Mouse (Mus musculus): ENCODE measurements around the gene Clasp1. TPM values are rescaled to one million over a fixed set of nuclear protein-coding genes. Genes with fewer than 3 reads are reported as not detected.

Gene Clasp1
- polyA plus RNA-seq, 1 experiment = 10.9 TPM

DNA sequence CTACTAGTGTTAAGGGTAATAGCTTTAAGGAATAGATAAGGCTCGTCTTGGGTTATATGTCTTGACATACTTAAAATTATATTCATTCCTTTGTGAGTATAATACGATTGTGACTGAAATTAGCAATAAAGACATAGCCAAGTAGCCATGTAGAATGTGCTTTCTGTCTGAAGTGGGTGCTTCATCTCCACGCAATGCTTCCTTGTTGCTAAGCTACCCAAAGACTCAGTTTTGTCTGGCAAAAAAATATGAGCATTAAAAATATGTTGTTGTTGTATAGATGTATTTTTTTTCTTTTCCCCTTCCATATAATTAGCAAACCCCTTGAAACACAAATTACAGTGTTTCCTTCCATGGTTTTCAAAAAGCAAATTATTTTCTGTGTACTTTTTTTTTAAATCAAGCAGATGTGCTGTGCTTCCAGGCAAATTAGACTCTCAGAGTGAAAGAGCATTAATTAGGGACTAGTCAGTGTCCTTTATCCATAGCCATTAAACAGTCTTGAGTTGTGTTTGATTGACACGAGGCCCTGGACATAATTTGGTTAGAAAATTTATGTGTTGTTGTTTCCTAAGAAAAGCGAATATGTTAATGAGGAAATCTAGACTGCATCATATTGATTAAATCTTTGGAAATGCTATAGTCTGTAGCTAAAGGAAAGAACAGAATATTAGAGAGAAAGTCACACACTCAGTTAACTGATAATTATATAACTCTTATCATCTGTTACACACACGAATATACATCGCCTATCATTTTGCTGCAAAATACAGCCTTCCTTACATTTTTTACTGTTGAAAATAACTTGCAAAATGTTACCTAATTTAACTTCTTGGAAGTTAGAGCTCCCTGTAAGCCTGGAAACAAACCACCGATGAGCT, 91.9 kb downstream of the Clasp1 start:
- Histone ChIP-seq H3K4me1 (ENCODE audit: control insufficient read depth, insufficient read depth, insufficient read length, low read length) (no peaks in the 10 kb centered on the region), H3K27ac (ENCODE audit: insufficient read depth, low read depth, low read length) (no peak overlapping the region), H3K4me3 (ENCODE audit: low read depth, low read length) (no peak overlapping the region), H3K36me3 (ENCODE audit: control insufficient read depth, insufficient read depth, low read length) (no peaks in the 10 kb centered on the region), H3K27me3 (ENCODE audit: control insufficient read depth, insufficient read depth, low read length) (no peaks in the 10 kb centered on the region)
- TF ChIP-seq POLR2A (IDR thresholded peaks at IDR 0.05; ENCODE audit: low read depth, low read length) (no peak), CTCF (IDR thresholded peaks at IDR 0.05; ENCODE audit: extremely low read depth, insufficient read length, insufficient replicate concordance, low read depth, low read length) (no peak)
- WGBS = 70% methylated on average over 8 of the region's 8 CpGs

GRCm38 (mm10) chr1:118481365-118481702, 92.5 kb downstream of the Clasp1 start:
- WGBS = 54% methylated on average over 4 of the region's 4 CpGs
- Histone ChIP-seq H3K36me3 (ENCODE audit: control insufficient read depth, insufficient read depth, low read length) (no peaks in the 10 kb centered on the region), H3K4me3 (ENCODE audit: low read depth, low read length) (no peak overlapping the region), H3K27me3 (ENCODE audit: control insufficient read depth, insufficient read depth, low read length) (no peaks in the 10 kb centered on the region), H3K27ac (ENCODE audit: insufficient read depth, low read depth, low read length) (no peak overlapping the region), H3K4me1 (ENCODE audit: control insufficient read depth, insufficient read depth, insufficient read length, low read length) (no peaks in the 10 kb centered on the region)
- TF ChIP-seq POLR2A (IDR thresholded peaks at IDR 0.05; ENCODE audit: low read depth, low read length) = no peak

- no peaks in the 10 kb centered on the region for H3K4me1 ChIP-seq (ENCODE audit: control insufficient read depth, insufficient read depth, insufficient read length, low read length)
- no peak overlapping the region for H3K4me3 ChIP-seq (ENCODE audit: low read depth, low read length)
- WGBS = 81% methylated on average over 6 of the region's 6 CpGs
- no peak overlapping the region for H3K27ac ChIP-seq (ENCODE audit: insufficient read depth, low read depth, low read length)
- TF ChIP-seq POLR2A (IDR thresholded peaks at IDR 0.05; ENCODE audit: low read depth, low read length) (no peak), CTCF (IDR thresholded peaks at IDR 0.05; ENCODE audit: extremely low read depth, insufficient read length, insufficient replicate concordance, low read depth, low read length) (no peak)
- no peaks in the 10 kb centered on the region for H3K36me3 ChIP-seq (ENCODE audit: control insufficient read depth, insufficient read depth, low read length)
- no peaks in the 10 kb centered on the region for H3K27me3 ChIP-seq (ENCODE audit: control insufficient read depth, insufficient read depth, low read length)
Observed at GRCm38 (mm10) chr1:118481703-118482102, 92.8 kb downstream of the Clasp1 start.

- no peaks in the 10 kb centered on the region for H3K27me3 ChIP-seq (ENCODE audit: control insufficient read depth, insufficient read depth, low read length)
- H3K4me1 ChIP-seq (ENCODE audit: control insufficient read depth, insufficient read depth, insufficient read length, low read length) = no peaks in the 10 kb centered on the region
- H3K4me3 ChIP-seq (ENCODE audit: low read depth, low read length) = no peak overlapping the region
- no peaks in the 10 kb centered on the region for H3K36me3 ChIP-seq (ENCODE audit: control insufficient read depth, insufficient read depth, low read length)
- H3K27ac ChIP-seq (ENCODE audit: insufficient read depth, low read depth, low read length) = no peak overlapping the region
- 86% methylated on average over 8 of the region's 8 CpGs for WGBS
- TF ChIP-seq CTCF (IDR thresholded peaks at IDR 0.05; ENCODE audit: extremely low read depth, insufficient read length, insufficient replicate concordance, low read depth, low read length) (no peak), POLR2A (IDR thresholded peaks at IDR 0.05; ENCODE audit: low read depth, low read length) (no peak)
Observed at GRCm38 (mm10) chr1:118482285-118483019, 93.6 kb downstream of the Clasp1 start.

DNA sequence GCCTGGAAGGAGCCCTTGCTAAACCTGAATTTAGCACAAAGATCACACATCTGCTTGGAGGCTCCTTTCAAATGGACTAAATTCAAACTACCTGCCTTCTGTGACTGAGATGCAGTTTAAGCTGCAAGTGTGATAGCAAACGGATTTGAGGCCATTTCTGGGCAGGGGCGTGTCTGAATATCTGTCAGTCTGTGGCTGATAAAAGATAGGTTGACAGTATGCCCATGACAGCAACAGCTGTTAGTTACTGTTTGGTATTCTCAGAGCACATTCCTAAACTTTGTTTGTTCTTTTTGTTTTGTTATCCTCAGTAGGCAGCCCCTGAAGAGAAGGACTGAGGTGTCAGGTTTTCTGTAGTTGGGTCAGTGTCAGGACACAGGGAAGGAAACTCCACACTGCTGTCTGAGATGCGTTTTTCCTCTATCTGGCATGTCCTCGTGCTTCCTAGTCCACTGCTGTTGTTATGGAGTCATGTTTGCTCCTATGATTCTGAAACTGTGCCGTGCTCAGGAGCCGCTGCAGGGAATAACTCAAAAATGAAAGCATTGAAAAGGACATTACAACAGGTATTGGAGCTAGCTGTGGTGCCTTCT, 94.7 kb downstream of the Clasp1 start:
- H3K27ac ChIP-seq (ENCODE audit: insufficient read depth, low read depth, low read length) = no peak overlapping the region
- no peaks in the 10 kb centered on the region for H3K27me3 ChIP-seq (ENCODE audit: control insufficient read depth, insufficient read depth, low read length)
- no peaks in the 10 kb centered on the region for H3K4me1 ChIP-seq (ENCODE audit: control insufficient read depth, insufficient read depth, insufficient read length, low read length)
- no peaks in the 10 kb centered on the region for H3K36me3 ChIP-seq (ENCODE audit: control insufficient read depth, insufficient read depth, low read length)
- no peak for TF ChIP-seq POLR2A (IDR thresholded peaks at IDR 0.05; ENCODE audit: low read depth, low read length)
- no peak for TF ChIP-seq CTCF (IDR thresholded peaks at IDR 0.05; ENCODE audit: extremely low read depth, insufficient read length, insufficient replicate concordance, low read depth, low read length)
- 76% methylated on average over 6 of the region's 6 CpGs for WGBS
- no peak overlapping the region for H3K4me3 ChIP-seq (ENCODE audit: low read depth, low read length)

- Histone ChIP-seq H3K27me3 (ENCODE audit: control insufficient read depth, insufficient read depth, low read length) (no peaks in the 10 kb centered on the region), H3K27ac (ENCODE audit: insufficient read depth, low read depth, low read length) (no peak overlapping the region), H3K4me3 (ENCODE audit: low read depth, low read length) (no peak overlapping the region), H3K36me3 (ENCODE audit: control insufficient read depth, insufficient read depth, low read length) (peaks cover 3% of the 10 kb centered on the region; the same call in 1 of the 2 replicates), H3K4me1 (ENCODE audit: control insufficient read depth, insufficient read depth, insufficient read length, low read length) (no peaks in the 10 kb centered on the region)
- whole genome bisulfite sequencing = 62% methylated on average over 3 of the region's 3 CpGs
- TF ChIP-seq POLR2A (IDR thresholded peaks at IDR 0.05; ENCODE audit: low read depth, low read length) = no peak
- TF ChIP-seq CTCF (IDR thresholded peaks at IDR 0.05; ENCODE audit: extremely low read depth, insufficient read length, insufficient replicate concordance, low read depth, low read length) = no peak
Observed at GRCm38 (mm10) chr1:118485572-118485971, 96.7 kb downstream of the Clasp1 start.

GRCm38 (mm10) chr1:118486021-118486420, 97.2 kb downstream of the Clasp1 start:
- H3K4me3 ChIP-seq (ENCODE audit: low read depth, low read length) = no peak overlapping the region
- peaks cover 3% of the 10 kb centered on the region; the same call in 1 of the 2 replicates for H3K36me3 ChIP-seq (ENCODE audit: control insufficient read depth, insufficient read depth, low read length)
- H3K4me1 ChIP-seq (ENCODE audit: control insufficient read depth, insufficient read depth, insufficient read length, low read length) = no peaks in the 10 kb centered on the region
- TF ChIP-seq CTCF (IDR thresholded peaks at IDR 0.05; ENCODE audit: extremely low read depth, insufficient read length, insufficient replicate concordance, low read depth, low read length) (no peak), POLR2A (IDR thresholded peaks at IDR 0.05; ENCODE audit: low read depth, low read length) (no peak)
- H3K27ac ChIP-seq (ENCODE audit: insufficient read depth, low read depth, low read length) = no peak overlapping the region
- no peaks in the 10 kb centered on the region for H3K27me3 ChIP-seq (ENCODE audit: control insufficient read depth, insufficient read depth, low read length)

All from small intestine, adult 2 months (tissue).